Mouse (Mus musculus) A20 (cell line): Measurements from ENCODE around the gene Mapk8.
A peak's percentile ranks its signal among the peaks of the same experiment; 100 is the strongest.
"Not testable (repeated sequence)": the region's sequence is repeated elsewhere in the genome, so short reads cannot be mapped to it uniquely, and the experiment has no call there.

Experiments
- DNase-seq: peaks from one replicate; pipeline ENCODE4 v3.0.0-alpha.2; 2011; ENCODE audit warnings: low read depth, low spot score

The Mapk8 gene

GRCm38 (mm10) chr14:33447027-33447569, at the start of gene Mapk8:
Mapk8 (minus strand) TSS chr14:33447158.
- DNase-seq: peak; percentile 96

GRCm38 (mm10) chr14:33495226-33495625, 48.3 kb upstream of the Mapk8 start:
- no peak for DNase-seq

- no peak for DNase-seq
Observed at GRCm38 (mm10) chr14:33487805-33488550, 41.0 kb upstream of the Mapk8 start.

DNA sequence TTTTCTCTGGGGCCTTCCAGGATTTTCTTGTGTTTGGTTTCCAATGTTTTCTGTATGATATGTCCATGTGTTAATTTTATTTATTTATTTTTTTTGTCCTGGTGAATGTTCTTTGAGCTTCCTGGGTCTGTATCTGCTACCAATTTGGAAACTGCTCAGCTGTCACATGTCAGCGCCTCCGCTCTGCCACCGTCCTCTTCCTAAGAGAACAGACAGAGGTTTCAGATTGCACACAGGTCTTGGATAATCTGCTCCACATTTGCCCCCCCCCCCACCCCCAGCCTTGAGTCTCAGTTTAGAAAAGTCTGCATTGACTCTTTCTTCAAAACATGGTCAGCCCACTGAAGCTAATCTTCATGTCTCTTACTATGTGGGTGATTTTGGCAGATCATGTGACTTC, 35.0 kb upstream of the Mapk8 start:
- DNase-seq: no peak

- DNase-seq: no peak
Observed at GRCm38 (mm10) chr14:33476094-33476760, 29.3 kb upstream of the Mapk8 start.

- DNase-seq: no peak
Observed at GRCm38 (mm10) chr14:33474461-33474860, 27.5 kb upstream of the Mapk8 start.

DNA sequence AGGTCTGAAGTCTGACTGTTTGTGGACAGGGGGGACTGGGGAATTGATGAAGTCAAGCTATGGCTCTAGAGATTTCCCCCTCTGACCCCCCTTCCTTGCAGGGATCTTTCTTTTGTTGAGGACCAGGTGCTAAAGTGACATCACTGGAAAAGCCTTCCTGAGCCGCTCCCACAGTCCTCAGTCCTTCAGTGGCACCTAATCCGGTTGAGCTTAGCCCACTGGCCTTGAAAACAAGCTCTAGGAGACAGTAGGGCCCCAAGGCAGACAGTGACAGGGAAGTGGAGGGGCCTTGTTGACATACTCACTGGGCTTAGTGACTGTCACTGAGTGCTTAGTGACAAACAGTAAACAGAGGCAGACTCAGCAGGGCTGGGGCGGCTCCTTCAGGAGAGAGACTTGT, 24.4 kb upstream of the Mapk8 start, which contains the start of gene Frmpd2:
Gene Frmpd2 (plus strand): TSS at position 366 of the 400 bp plus-strand sequence.
- DNase-seq: no peak

DNA sequence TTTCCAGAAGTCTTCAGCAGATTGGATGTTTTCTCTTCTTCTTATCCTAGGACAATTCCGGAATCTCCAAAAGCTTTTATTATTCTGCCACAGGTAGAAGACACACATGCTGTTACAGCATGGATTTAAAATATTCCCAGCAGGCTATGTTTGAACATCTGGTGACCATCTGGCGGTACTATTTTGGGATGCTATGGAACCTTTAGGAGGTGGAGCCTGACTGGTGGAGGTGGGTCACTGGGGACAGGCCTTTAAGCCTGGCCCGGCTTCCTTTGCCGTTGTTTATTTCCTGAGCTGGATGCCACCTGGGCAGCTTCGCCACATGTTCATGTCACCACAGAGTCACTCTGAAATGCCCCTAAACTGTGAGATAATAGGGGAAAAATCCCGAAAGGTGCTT, 20.8 kb upstream of the Mapk8 start:
- no peak for DNase-seq

DNA sequence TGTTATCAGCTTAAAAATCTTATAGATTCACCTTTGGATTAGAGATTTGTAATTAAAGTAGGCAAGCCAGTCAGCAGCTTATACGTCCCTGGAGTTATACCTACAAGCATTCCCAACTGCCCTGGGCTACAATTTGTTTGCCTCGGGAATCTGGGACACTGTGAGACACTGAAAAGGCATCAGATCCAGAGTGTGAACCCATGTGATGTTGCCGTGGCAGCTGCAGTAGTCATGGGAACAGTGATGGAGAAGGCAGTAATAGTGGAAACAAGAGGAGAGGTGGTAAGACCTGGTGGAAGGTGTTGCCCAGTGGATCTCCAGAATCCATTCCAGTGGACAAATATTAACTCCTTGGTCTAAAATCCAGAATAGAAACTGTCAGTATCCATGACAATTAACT, 16.7 kb upstream of the Mapk8 start:
- no peak for DNase-seq

DNA sequence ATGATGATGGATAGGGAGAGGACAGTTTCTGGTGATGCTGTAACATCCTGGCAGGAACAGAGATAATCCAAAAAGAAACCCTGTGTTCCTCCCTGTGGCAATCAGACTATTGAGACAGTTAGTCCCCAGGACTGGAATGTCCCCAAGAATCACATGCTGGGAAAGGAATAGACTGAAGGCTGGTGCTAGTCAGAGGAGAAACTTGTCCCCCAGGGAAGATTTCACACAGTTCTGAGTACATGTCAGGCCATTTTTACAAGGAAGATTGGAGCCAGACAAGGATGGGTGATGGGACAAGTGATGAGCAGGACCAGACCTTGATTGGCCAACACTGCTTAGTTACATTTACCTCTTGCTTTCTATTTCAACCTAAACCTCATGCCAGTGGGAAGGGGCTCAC, 3.4 kb upstream of the Mapk8 start:
- DNase-seq: no peak

DNA sequence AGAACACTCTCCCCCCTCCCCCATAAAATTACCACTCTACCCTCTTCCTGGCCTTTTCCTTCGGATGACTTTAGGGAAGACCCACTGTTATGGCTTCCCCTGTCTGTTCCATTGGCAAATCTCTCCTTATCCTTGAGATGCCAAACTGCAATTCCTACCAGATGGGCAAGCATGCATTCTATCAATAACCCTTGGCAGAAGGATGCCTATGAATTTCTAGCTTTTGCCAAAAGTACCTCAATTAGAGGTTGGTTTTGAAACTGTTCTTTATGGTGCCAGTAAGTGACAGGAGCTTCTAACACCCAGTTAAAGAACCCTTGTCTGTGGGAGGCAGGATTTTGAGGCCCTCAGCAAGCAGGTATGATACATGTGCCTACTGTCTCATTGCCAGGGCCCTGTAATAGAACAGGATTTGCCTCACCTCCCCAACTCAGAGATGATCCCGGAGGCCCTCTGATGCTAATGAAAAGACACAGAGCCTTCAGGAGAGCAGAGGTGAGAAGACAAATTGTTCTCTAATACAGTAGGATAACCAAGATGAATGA, 2.4 kb upstream of the Mapk8 start:
- DNase-seq: no peak

DNA sequence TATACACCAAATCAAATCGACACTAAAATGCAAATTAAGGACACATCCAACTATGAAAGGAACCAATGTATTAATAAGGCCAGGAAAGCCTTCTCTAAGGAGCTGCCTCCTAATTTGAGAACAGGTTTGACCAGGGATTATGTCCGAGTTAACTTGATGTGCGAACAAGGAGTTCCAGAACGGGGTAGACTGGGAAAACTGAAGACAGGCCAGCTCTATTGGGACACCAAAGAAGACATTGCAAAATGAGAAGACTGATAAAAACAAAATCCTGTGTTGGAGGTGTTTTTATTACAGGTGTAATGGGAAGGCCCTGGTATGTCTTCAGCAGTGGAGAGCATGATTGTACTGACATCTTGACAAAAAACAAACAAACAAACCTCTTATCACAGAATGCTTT, 1.3 kb upstream of the Mapk8 start:
- DNase-seq: no peak

GRCm38 (mm10) chr14:33446561-33447023, 366 bp downstream of the Mapk8 start:
- DNase-seq: peak; percentile 47

- DNase-seq: no peak
Observed at GRCm38 (mm10) chr14:33445962-33446361, 996 bp downstream of the Mapk8 start.

DNA sequence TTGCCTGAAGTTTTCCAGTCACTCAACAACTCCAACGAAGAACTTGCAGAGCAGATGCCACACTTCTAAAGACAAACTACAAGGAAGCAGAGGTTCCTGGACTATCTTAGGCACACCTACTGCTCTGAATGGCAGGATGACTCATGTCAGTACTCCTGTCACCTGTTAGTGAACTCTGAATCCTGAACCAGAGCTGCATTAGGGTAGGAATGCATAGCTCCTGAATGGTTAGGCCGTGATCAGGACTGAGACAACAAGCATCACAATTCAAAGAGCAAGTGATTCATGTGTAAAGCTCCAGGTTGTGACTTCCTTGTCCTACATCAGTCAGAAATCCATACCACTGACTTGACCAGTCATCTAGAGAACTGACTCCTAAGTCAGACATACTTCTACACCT, 3.2 kb downstream of the Mapk8 start:
- peak; percentile 25 for DNase-seq

DNA sequence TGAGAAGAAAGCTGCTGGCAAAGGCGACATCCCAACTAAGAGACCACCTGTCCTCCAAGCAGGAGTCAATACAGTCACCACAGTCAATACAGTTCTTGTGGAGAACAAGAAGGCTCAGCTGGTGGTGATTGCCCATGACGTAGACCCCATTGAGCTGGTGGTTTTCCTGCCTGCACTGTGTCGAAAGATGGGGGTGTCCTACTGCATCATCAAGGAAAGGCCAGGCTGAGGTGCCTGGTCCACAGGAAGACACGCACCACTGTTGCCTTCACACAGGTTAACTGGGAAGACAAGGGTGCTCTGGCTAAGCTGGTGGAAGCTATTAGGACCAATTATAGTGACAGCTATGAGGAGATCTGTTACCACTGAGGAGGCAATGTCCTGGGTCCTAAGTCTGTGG, 14.5 kb downstream of the Mapk8 start:
- not testable (repeated sequence) for DNase-seq

DNA sequence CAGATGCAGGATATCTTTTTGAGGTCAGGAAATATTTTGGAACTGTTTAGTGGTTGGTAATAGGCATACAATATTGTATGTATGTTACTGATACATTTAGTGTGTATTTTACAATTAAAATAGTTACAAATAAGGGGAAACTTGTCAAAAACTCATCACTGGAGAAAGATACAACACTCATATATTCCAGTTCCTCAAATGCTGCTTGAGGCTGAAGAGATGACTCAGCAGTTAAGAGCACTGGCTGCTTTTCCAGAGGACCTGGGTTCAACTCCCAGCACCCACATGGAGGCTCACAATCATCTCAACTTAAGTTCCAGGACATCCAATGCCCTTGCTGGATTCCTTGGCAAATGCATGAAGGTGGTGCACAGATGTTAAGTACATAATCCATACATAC, 22.8 kb downstream of the Mapk8 start:
- peak; percentile 29 for DNase-seq

GRCm38 (mm10) chr14:33423003-33423402, 24.0 kb downstream of the Mapk8 start:
- no peak for DNase-seq

GRCm38 (mm10) chr14:33418311-33418909, 28.5 kb downstream of the Mapk8 start:
- DNase-seq: no peak

DNA sequence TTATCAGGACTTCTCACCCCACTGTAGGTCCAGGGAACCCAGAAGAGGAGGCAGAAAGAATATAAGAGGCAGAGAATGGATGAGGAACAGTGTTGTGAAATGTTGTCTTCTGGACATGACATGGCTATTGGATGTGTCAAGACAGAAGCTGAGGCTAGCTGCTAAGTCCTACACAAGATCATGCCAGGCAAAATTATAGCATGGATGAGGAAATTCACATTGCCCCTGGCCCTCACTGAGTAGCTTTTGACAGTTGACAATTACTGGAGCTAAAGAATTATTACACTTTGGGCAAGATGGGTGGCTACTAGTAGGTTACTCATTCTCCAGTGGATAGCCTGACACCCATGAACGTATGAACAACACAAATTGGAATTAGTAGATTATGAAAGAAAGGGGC, 31.2 kb downstream of the Mapk8 start:
- DNase-seq: no peak

DNA sequence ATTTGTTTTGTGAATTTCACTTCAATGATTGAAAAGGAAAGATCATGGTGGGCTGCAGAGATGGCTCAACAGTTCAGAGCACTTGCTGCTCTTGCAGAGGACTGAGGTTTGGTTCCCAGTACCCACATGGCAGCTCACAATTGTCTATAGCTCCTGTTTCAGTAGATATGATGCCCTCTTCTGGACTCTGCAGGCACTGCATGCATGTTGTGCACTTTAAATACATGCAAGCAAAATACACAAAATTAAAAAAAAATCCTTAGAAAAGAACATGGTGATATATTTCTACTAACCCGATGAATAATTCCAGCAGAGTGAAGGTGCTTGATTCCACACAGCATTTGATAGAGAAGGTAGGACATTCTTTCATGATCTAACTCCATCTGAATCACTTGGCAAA, 44.6 kb downstream of the Mapk8 start:
- DNase-seq: peak; percentile 29

GRCm38 (mm10) chr14:33400019-33400418, 46.9 kb downstream of the Mapk8 start:
- DNase-seq: no peak
